Comparison of ENCODE assay signal across 9 mouse cellular contexts in genomic region chr16:72888108-72888507, GRCm38 (mm10).
DNase-seq lines count a peak whose midpoint lies in the region; ATAC-seq and TF ChIP-seq lines count a peak whose summit lies in the region.
"Had no signal": no experiment of that assay in that cellular context is flagged by ENCODE, and none has a peak within 500 bp of the region (broad histone marks: within the 10 kb centered on the region; RNA-seq: fewer than 3 reads in every experiment).

No protein-coding gene starts in this region.

- no peaks in the 10 kb centered on the region for H3K36me3 ChIP-seq in kidney, embryonic 16.5 days (ENCODE audit: insufficient read depth, low read length)
- H3K36me3 ChIP-seq in forebrain, postnatal 0 days (ENCODE audit: insufficient read depth), result no peaks in the 10 kb centered on the region
- H3K36me3 ChIP-seq in midbrain, embryonic 13.5 days, result no peaks in the 10 kb centered on the region
- H3K36me3 ChIP-seq in heart, embryonic 12.5 days, result no peaks in the 10 kb centered on the region

- no peak overlapping the region for H3K27ac ChIP-seq in kidney, embryonic 16.5 days (ENCODE audit: low read length)
- no peak overlapping the region for H3K27ac ChIP-seq in forebrain, postnatal 0 days (ENCODE audit: low read depth, low read length)
- H3K27ac ChIP-seq in midbrain, embryonic 13.5 days, result no peak overlapping the region
- no peak overlapping the region for H3K27ac ChIP-seq in heart, embryonic 12.5 days (ENCODE audit: poor library complexity, severe bottlenecking)
- H3K27ac ChIP-seq in gastrocnemius, adult 2 months, result no peak overlapping the region

- H3K4me2 ChIP-seq in kidney, embryonic 16.5 days (replicated peaks; ENCODE audit: low read depth, low read length), result no peak overlapping the region
- H3K4me2 ChIP-seq in forebrain, postnatal 0 days (ENCODE audit: low read depth), result 0 out of 2 replicates have a peak overlapping the region, but pooled peaks have one; percentile 1
- H3K4me2 ChIP-seq in midbrain, embryonic 13.5 days (replicated peaks), result no peak overlapping the region
- no peak overlapping the region for H3K4me2 ChIP-seq in heart, embryonic 12.5 days

- TF ChIP-seq CTCF in forebrain, postnatal 0 days (IDR thresholded peaks at IDR 0.05; ENCODE audit: low read depth), result no peak
- TF ChIP-seq CTCF in gastrocnemius, adult 2 months (IDR thresholded peaks at IDR 0.05), result no peak

- H3K9me3 ChIP-seq in kidney, embryonic 16.5 days (ENCODE audit: low read length), result no peaks in the 10 kb centered on the region
- no peaks in the 10 kb centered on the region for H3K9me3 ChIP-seq in forebrain, postnatal 0 days (ENCODE audit: low read length)
- no peaks in the 10 kb centered on the region for H3K9me3 ChIP-seq in midbrain, embryonic 13.5 days
- H3K9me3 ChIP-seq in heart, embryonic 12.5 days (replicated peaks), result no peaks in the 10 kb centered on the region

- H3K9ac ChIP-seq in kidney, embryonic 16.5 days (replicated peaks; ENCODE audit: low read length), result no peak overlapping the region
- H3K9ac ChIP-seq in forebrain, postnatal 0 days, result no peak overlapping the region; the same call in 1 of the 2 replicates
- no peak overlapping the region for H3K9ac ChIP-seq in midbrain, embryonic 13.5 days (replicated peaks)
- H3K9ac ChIP-seq in heart, embryonic 12.5 days, result no peak overlapping the region

- no peak overlapping the region for H3K4me3 ChIP-seq in kidney, embryonic 16.5 days (ENCODE audit: low read length)
- H3K4me3 ChIP-seq in forebrain, postnatal 0 days (ENCODE audit: low read depth, low read length), result no peak overlapping the region
- H3K4me3 ChIP-seq in midbrain, embryonic 13.5 days (replicated peaks), result no peak overlapping the region
- H3K4me3 ChIP-seq in heart, embryonic 12.5 days, result no peak overlapping the region
- H3K4me3 ChIP-seq in gastrocnemius, adult 2 months, result no peak overlapping the region

- H3K4me1 ChIP-seq in kidney, embryonic 16.5 days (ENCODE audit: insufficient read depth, low read length), result no peaks in the 10 kb centered on the region; the same call in 1 of the 2 replicates
- peaks cover 7% of the 10 kb centered on the region for H3K4me1 ChIP-seq in forebrain, postnatal 0 days (ENCODE audit: insufficient read depth)
- H3K4me1 ChIP-seq in midbrain, embryonic 13.5 days (replicated peaks), result peaks cover 35% of the 10 kb centered on the region
- peaks cover 3% of the 10 kb centered on the region; the same call in 1 of the 2 replicates for H3K4me1 ChIP-seq in heart, embryonic 12.5 days (replicated peaks)

- intact Hi-C loops in gastrocnemius, adult 2 months (cut with DNase I), result no loop called here

- ATAC-seq in kidney, embryonic 16.5 days (ENCODE audit: low FRiP score, low TSS enrichment), result no peak
- peak; percentile 68 for ATAC-seq in forebrain, postnatal 0 days
- peak; percentile 81 for ATAC-seq in midbrain, embryonic 13.5 days
- no peak for ATAC-seq in heart, embryonic 12.5 days (ENCODE audit: insufficient number of reproducible peaks, low FRiP score)

- DNase-seq in kidney, postnatal 4 days, result peak; percentile 21 to 25
- DNase-seq in cerebellum, adult 11-12 months, result peak; percentile 60
- peak; percentile 72 for DNase-seq in forebrain, postnatal 0 days
- no peak for DNase-seq in lung, postnatal 10 days
- DNase-seq in gastrocnemius, adult 2 months, result no peak
- DNase-seq: thymus, postnatal 4 days had no signal

- WGBS in kidney, embryonic 16.5 days, result 56% methylated on average over 7 of the region's 7 CpGs
- 11% methylated on average over 7 of the region's 7 CpGs for WGBS in forebrain, postnatal 0 days
- WGBS in midbrain, embryonic 13.5 days, result 14% methylated on average over 7 of the region's 7 CpGs
- 79% methylated on average over 7 of the region's 7 CpGs for WGBS in heart, embryonic 12.5 days

- H3K27me3 ChIP-seq in kidney, embryonic 16.5 days (ENCODE audit: insufficient read depth, low read length), result no peaks in the 10 kb centered on the region
- H3K27me3 ChIP-seq in forebrain, postnatal 0 days (ENCODE audit: insufficient read depth, low read length), result no peaks in the 10 kb centered on the region
- no peaks in the 10 kb centered on the region for H3K27me3 ChIP-seq in midbrain, embryonic 13.5 days
- no peaks in the 10 kb centered on the region for H3K27me3 ChIP-seq in heart, embryonic 12.5 days (replicated peaks)

Comparison
In these comparisons a context has a peak if more than half of its experiments do, and no peak if none do; other contexts are left out.
1. DNase-seq: peak in kidney, postnatal 4 days (2 of 2), cerebellum, adult 11-12 months (single experiment) and forebrain, postnatal 0 days (single experiment); none in lung, postnatal 10 days (single experiment) and gastrocnemius, adult 2 months (single experiment).
2. ATAC-seq: peak in forebrain, postnatal 0 days (single experiment) and midbrain, embryonic 13.5 days (single experiment); none in kidney, embryonic 16.5 days (single experiment) and heart, embryonic 12.5 days (single experiment).